Mouse (Mus musculus) hindbrain, embryonic 13.5 days (tissue): ENCODE measurements around the gene Zfp36. TPM values are rescaled to one million over a fixed set of nuclear protein-coding genes. Genes with fewer than 3 reads are reported as not detected.

Source experiments
- ATAC-seq: fragments of 200-750 bp; cut with Nextera tagmentation; 2 replicates; pipeline ENCODE4 v1.8.0; 2017; ENCODE audit warnings: moderate TSS enrichment; ENCODE audit not compliant: low FRiP score
- H3K27ac ChIP-seq: fragments of 300-500 bp; sonication (generic); 2 replicates; pipeline ENCODE4 v1.5.1; 2015; ENCODE audit warnings: inconsistent platforms, mild to moderate bottlenecking, moderate library complexity
- H3K27me3 ChIP-seq: fragments of 300-500 bp; sonication (generic); 2 replicates; pipeline ENCODE4 v1.6.1; 2015; ENCODE audit warnings: mild to moderate bottlenecking, inconsistent platforms
- H3K36me3 ChIP-seq: fragments of 300-500 bp; sonication (generic); 2 replicates; pipeline ENCODE4 v1.6.1; 2015; ENCODE audit warnings: mild to moderate bottlenecking, inconsistent platforms
- H3K4me1 ChIP-seq: fragments of 300-500 bp; sonication (generic); replicated peaks from 2 replicates; pipeline ENCODE4 v1.6.1; 2015; ENCODE audit warnings: inconsistent platforms
- H3K4me2 ChIP-seq: fragments of 300-500 bp; sonication (generic); 2 replicates; pipeline ENCODE4 v1.6.1; 2015; ENCODE audit warnings: inconsistent platforms, mild to moderate bottlenecking, moderate library complexity
- H3K4me3 ChIP-seq: fragments of 300-500 bp; sonication (generic); 2 replicates; pipeline ENCODE4 v1.5.1; 2015; ENCODE audit warnings: mild to moderate bottlenecking, inconsistent platforms
- H3K9ac ChIP-seq: fragments of 300-500 bp; sonication (generic); 2 replicates; pipeline ENCODE4 v1.6.1; 2015; ENCODE audit warnings: mild to moderate bottlenecking, inconsistent platforms
- H3K9me3 ChIP-seq: fragments of 300-500 bp; sonication (generic); 2 replicates; pipeline ENCODE4 v1.6.1; 2016; ENCODE audit warnings: inconsistent platforms
- WGBS: fragments of 180-500 bp; shearing (Covaris S2); methylation state at CpG from one replicate; pipeline ENCODE4 v1.1.7; 2015; 5-methylcytosine and 5-hydroxymethylcytosine counted together
- polyA plus RNA-seq: library from polyadenylated mRNA; unstranded; fragments of >200 nt; fragmentation: Nextera tagmentation; extraction: Ambion mirVana; gene quantifications from 2 replicates; pipeline ENCODE4 v1.2.1, GENCODE M21; 2015

Zfp36 gene
- polyA plus RNA-seq, 1 experiment from 2014 or later = 4.6 TPM

DNA sequence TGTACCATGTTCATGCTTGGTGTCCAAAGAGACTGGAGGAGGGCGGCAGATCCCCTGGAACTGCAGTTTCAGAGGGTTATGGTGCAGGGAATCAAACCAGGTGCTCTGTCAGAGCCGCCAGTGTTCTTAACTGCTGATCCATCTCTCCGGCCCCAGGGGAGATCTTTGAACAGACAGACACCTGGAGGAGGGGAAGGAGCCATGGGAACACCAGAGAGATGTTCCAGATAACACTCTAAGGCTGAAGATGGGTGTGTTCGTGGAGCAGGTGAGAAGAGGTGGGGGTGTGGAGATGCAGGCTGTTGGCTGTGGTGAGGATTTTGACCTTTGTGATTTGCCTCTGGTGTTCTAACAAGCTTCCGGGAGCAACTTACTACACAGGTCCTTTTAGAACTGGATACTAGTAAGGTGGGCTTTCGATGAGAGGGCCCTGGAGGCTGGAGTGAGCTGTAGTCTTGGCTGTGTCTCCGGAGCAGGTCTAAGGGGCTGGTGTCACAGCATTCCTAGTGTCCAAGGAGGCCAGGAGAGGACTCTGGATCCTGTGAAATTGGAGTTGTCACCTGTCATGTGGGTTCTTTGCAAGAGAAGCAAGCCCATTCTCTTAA is 6.1 kb downstream of the Zfp36 start:
- H3K4me1 ChIP-seq = peaks cover 68% of the 10 kb centered on the region
- peaks cover 9% of the 10 kb centered on the region; the same call in 1 of the 2 replicates for H3K27me3 ChIP-seq
- H3K9me3 ChIP-seq = no peaks in the 10 kb centered on the region
- no peak for ATAC-seq
- H3K4me3 ChIP-seq = no peak overlapping the region
- no peak overlapping the region for H3K4me2 ChIP-seq
- H3K36me3 ChIP-seq = peaks cover 8% of the 10 kb centered on the region; the same call in 1 of the 2 replicates
- H3K9ac ChIP-seq = no peak overlapping the region
- 82% methylated on average over 7 of the region's 7 CpGs for WGBS
- 0 out of 2 replicates have a peak overlapping the region, but pooled peaks have one; percentile 23 for H3K27ac ChIP-seq

DNA sequence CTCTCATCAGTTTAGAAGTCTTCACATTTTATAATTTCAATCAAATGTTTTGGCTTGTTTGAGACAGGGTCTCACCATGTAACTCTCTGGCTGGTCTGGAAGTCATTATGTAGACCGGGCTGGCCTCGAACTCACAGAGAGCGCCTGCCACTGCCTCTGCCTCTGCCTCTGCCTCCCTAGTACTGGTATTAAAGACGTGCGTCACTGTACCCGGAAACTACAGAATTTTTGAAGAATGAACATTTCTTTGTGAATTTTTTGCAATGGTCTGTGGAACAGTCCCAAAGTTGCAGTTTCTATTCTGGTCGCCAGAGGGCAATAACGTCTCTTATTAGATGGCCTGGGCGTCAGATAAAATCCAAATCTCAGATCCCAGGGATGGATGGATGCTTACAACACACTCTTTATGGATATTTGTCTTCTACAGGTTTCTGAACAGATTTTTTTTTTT is 6.9 kb downstream of the Zfp36 start:
- Histone ChIP-seq H3K36me3 (peaks cover 15% of the 10 kb centered on the region), H3K9ac (no peak overlapping the region), H3K4me1 (peaks cover 66% of the 10 kb centered on the region), H3K4me2 (peak overlapping the region; percentile 94), H3K9me3 (no peaks in the 10 kb centered on the region), H3K4me3 (peak overlapping the region; percentile 77), H3K27me3 (peaks cover 8% of the 10 kb centered on the region; the same call in 1 of the 2 replicates), H3K27ac (peak overlapping the region; percentile 91)
- ATAC-seq = peak; percentile 3
- WGBS = 0% methylated on average over 9 of the region's 9 CpGs

DNA sequence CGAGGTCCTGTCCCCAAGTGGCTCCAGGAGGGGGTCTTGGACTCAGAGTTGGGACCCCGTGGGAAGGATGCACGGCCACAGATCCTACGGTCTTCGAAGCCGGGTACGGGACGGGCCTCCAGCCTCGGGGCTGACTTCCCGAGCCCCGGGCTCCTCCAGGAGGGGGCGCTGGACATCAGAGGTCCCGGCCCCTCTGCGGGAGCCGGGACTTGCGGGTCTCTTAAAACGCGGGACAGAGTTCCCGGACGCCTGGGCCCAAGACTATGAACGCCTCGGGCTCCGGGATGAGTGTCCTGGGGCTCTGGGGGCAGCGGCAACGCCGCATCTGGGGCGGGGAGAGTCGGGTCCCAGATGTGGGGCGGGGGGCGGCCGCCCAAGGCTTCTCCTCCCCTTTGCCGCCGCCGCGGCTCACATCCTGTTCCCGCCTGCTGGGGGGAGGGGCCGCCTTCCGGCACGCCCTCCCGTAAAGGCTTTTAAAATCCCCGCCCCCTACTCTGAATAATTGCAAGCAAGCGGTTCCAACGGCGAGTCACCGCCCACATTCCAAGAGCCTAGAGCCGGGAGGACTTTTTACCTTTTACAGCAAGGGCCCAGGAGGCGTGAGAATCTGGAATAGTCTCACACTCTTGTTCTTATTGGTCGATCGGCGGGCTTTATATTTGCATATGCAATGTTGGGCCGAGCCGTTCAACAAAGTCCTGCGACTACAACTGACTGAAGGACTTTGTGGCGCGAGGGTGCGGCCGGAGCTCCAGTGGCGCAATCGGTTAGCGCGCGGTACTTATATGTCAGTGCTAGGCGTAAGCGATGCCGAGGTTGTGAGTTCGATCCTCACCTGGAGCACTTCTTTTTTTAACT is 7.6 kb downstream of the Zfp36 start, which contains the start of gene Plekhg2:
Gene Plekhg2, minus strand, starts transcription at position 349 of the 858 bp plus-strand sequence.
- H3K9ac ChIP-seq = peak within 1 kb of the TSS; percentile 89
- 0 out of 2 replicates have a peak, but pooled peaks cover 1% of the 10 kb centered on the region for H3K27me3 ChIP-seq
- ATAC-seq = peak; percentile 88
- WGBS = under 1% methylated on average over 63 of the region's 66 CpGs
- H3K4me1 ChIP-seq = peaks cover 62% of the 10 kb centered on the region
- peak within 1 kb of the TSS; percentile 94 for H3K4me2 ChIP-seq
- H3K27ac ChIP-seq = peak within 1 kb of the TSS; percentile 91
- no peaks in the 10 kb centered on the region for H3K9me3 ChIP-seq
- H3K4me3 ChIP-seq = peak within 1 kb of the TSS; percentile 77
- peaks cover 22% of the 10 kb centered on the region for H3K36me3 ChIP-seq

DNA sequence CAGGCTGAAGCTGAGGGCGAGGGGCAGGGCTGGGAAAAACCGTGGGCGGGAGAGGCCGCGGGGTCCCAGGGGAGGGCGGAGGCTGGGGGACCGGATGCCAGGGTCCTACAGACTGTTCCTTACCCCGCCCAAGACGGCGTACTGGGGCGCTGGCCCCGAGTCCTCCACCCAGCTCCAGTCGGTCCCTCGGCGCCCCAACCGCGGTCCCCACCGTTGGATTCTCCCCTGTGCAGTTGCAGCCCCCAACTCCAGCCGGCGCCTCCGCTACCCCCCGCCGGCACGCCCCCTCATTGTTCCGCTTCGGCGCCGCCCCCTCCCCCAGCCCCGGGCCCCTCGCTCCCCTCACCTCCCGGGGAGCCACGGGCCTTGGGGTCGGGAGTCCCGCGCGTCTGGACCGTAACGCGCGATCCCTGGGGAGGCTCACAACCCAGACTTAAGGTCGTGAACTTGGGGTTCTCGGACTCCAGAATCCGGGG is 8.5 kb downstream of the Zfp36 start:
- Histone ChIP-seq H3K27ac (peak overlapping the region; percentile 91), H3K4me1 (peaks cover 56% of the 10 kb centered on the region), H3K9ac (peak overlapping the region; percentile 89), H3K9me3 (no peaks in the 10 kb centered on the region), H3K36me3 (peaks cover 30% of the 10 kb centered on the region), H3K4me3 (peak overlapping the region; percentile 77), H3K4me2 (peak overlapping the region; percentile 94), H3K27me3 (no peaks in the 10 kb centered on the region)
- 0% methylated on average over 43 of the region's 43 CpGs for WGBS
- peak; percentile 3; the same call in 1 of the 2 replicates for ATAC-seq

DNA sequence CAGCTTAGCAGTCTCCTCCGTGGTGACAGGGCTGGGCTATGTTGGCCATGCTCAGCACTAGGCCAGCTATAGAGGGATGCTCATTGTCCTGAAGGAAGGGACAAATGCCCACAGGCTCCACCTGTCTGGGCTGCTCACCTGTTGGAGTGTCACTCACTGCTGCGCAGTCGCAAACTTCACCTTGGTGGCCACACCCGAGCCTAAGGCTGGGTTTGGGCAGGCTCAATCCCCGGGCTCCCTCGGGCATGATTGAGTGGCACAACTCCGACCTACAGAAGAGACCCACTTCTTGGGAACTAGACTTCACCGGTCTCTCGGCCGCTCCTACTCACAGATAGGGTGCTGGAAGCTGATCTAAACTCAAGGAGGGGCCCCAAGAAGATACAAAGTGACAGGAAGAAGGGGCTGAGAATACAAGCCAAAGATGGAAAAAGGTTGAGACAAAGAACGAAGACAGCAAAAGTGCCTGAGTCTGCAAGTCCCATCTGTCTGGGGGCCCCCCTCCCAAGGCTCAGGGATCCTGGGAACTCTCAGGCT is 9.0 kb downstream of the Zfp36 start:
- Histone ChIP-seq H3K4me3 (peak overlapping the region; percentile 77), H3K4me1 (peaks cover 50% of the 10 kb centered on the region), H3K4me2 (peak overlapping the region; percentile 94), H3K9me3 (no peaks in the 10 kb centered on the region), H3K36me3 (peaks cover 33% of the 10 kb centered on the region), H3K27ac (peak overlapping the region; percentile 91), H3K9ac (peak overlapping the region; percentile 89), H3K27me3 (no peaks in the 10 kb centered on the region)
- 11% methylated on average over 11 of the region's 11 CpGs for WGBS
- no peak for ATAC-seq

DNA sequence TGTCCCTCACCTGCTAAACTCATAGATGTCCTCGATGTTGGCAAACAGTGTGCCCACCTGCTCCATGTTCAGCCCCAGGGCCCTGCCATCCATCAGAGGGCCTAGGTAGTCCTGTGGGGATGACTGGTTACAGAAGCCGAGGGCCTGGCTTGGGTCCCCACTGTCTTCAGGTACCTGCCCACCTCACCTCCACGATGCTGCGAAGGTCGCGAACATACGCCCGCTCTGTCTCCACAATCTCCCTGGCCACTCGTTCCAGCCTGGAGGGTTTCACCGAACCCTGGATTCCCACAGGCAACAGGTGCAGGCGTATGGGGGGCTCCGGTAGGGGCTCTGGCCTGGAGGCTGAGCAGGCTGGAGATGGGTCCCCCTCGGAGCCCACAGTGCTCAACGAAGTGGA is 10.0 kb downstream of the Zfp36 start:
- peaks cover 37% of the 10 kb centered on the region for H3K36me3 ChIP-seq
- H3K27ac ChIP-seq = no peak overlapping the region
- H3K4me2 ChIP-seq = peak overlapping the region; percentile 94
- peak overlapping the region; percentile 89 for H3K9ac ChIP-seq
- no peaks in the 10 kb centered on the region for H3K27me3 ChIP-seq
- H3K9me3 ChIP-seq = no peaks in the 10 kb centered on the region
- peaks cover 41% of the 10 kb centered on the region for H3K4me1 ChIP-seq
- WGBS = 91% methylated on average over 14 of the region's 14 CpGs
- H3K4me3 ChIP-seq = peak overlapping the region; percentile 77
- ATAC-seq = no peak

DNA sequence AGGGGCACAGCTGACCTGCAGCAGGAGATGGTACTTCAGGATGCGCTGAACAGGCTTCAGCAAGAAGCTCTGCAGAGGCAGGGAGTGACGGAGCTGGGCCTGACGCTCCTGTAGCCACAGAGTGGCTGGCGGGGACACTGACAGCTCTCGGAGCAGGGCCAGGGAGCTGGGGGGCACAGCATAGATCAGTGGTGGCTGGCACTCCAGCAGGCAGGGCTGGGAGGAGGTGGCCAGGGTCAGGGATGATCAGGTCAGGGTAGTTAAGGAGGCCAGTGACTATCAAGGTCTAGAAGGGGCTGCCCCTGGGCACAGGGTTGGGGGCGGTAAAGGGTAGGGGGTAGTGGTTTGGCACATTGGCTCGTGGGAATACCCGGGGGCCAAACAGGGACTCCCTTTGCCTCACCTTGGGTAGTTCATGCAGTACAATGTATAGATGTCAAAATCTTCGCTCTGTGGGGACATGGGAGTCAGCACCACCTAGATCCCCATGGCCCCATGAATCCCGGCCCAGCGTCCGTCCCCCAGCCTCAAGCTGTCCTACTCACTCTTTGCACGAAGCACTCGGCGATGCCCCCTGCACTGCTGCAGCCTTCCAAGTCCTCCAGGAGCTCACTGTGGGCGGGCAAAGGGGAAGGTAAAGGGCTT is 11.7 kb downstream of the Zfp36 start:
- H3K9ac ChIP-seq = no peak overlapping the region

DNA sequence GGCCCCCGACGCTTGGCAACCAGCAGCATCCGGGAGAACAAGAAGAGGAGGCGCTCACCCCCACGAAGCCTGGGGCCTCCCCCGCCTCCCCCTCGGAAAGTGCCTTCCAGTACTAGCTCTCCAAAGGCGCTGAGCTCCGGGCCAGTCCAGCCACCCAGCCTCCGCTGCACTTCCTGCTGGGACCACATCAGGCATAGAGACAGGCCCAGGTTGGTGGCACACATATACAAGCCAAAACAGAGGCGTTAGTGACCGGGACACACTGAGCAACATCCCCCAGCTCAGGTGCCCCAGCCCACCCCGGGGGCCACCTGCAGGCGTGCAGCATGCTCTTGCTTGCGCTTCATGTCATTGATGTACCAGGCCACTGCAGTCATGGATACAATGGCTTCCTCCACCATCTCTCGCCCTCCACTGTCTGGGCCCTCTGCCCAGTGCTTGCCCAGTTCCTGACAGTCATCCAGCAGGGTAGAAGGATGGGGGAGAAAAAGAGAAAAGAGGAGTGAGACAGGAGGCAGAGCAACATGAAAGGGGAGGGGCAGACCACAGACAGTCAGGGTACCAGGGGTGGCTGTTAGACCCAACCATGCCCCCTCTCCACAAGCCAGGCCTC is 12.3 kb downstream of the Zfp36 start:
- H3K4me1 ChIP-seq = peaks cover 33% of the 10 kb centered on the region
- 91% methylated on average over 16 of the region's 16 CpGs for WGBS
- H3K9me3 ChIP-seq = no peaks in the 10 kb centered on the region
- H3K36me3 ChIP-seq = peaks cover 58% of the 10 kb centered on the region
- no peak overlapping the region for H3K4me3 ChIP-seq
- no peak overlapping the region for H3K27ac ChIP-seq
- H3K9ac ChIP-seq = no peak overlapping the region
- H3K27me3 ChIP-seq = no peaks in the 10 kb centered on the region
- no peak for ATAC-seq
- no peak overlapping the region for H3K4me2 ChIP-seq

More for the DNA sequence above, 11.7 kb downstream of the Zfp36 start:
- no peak overlapping the region for H3K27ac ChIP-seq
- H3K27me3 ChIP-seq = no peaks in the 10 kb centered on the region
- no peak overlapping the region for H3K4me2 ChIP-seq
- 93% methylated on average over 16 of the region's 16 CpGs for WGBS
- no peak for ATAC-seq
- peaks cover 33% of the 10 kb centered on the region for H3K4me1 ChIP-seq
- H3K9me3 ChIP-seq = no peaks in the 10 kb centered on the region
- H3K4me3 ChIP-seq = no peak overlapping the region
- H3K36me3 ChIP-seq = peaks cover 54% of the 10 kb centered on the region

DNA sequence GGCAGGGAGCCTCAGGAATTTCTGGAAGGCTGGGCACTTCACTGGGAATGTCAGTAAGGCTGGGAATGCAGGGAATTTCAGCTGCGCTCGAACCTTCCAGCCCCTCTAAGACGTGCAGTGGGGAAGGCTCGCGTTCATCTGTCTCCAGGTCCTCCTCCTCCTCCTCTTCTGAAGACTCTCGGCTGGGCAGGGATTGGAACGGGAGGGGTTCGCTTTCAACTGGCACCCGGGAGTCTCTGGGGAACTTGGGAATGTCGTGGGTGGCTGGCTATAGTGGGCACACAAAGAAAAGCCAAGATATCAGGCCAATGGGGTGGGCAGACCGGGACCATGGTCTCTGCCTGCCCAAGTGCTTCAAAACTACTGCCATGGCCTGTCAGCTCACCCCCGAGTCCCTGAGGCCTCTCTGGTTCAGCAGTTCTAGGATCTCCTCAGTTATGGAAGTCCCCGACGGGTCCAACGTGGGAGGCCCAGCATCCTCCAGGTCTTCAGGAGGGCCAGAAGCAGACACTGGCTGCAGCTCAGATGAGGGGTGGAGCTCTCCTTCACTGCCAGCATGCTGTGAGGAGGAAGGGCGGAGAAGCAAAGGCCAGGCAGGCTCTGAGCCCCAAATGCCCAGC is 17.5 kb downstream of the Zfp36 start:
- Histone ChIP-seq H3K4me2 (no peak overlapping the region), H3K9me3 (no peaks in the 10 kb centered on the region), H3K9ac (no peak overlapping the region), H3K4me3 (no peak overlapping the region), H3K4me1 (peaks cover 10% of the 10 kb centered on the region), H3K27me3 (no peaks in the 10 kb centered on the region), H3K27ac (no peak overlapping the region), H3K36me3 (peaks cover 77% of the 10 kb centered on the region)
- 90% methylated on average over 16 of the region's 16 CpGs for WGBS
- ATAC-seq = no peak

DNA sequence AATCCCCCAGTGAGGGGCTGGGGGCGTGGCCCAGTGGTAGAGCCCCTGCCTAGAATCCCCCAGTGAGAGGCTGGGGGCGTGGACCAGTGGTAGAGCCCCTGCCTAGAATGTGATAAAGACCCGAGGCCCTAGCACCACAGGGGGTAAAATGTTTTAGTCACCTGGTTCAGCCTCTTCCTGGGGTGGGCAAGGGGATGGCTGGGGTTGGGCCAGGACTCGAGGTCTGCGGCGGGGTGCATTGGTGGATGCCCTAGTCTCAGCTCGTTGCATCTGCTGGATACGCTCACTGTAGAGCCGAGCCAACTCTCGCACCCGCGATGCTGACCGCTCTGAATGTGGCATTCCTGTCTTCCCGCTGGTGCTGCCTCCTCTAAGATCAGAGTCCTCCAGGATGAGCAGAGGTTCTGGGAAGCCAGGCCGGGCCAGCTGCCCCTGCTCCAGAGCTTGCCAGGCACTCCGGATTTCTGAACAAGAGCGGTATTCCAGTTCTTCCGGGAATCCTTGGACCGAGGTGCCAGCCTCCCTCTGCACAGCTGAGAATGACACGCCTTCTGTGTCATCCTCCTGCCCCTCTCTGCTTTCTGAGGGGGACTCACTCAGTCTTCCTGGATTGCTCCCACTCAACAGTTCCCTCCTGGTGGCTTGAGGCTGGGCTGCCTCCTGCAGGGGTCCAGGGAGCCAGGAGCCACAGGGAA is 18.3 kb downstream of the Zfp36 start:
- WGBS = 93% methylated on average over 20 of the region's 20 CpGs
- H3K9me3 ChIP-seq = no peaks in the 10 kb centered on the region
- H3K9ac ChIP-seq = no peak overlapping the region
- no peak overlapping the region for H3K27ac ChIP-seq
- no peak for ATAC-seq
- H3K4me1 ChIP-seq = peaks cover 16% of the 10 kb centered on the region
- no peaks in the 10 kb centered on the region for H3K27me3 ChIP-seq
- no peak overlapping the region for H3K4me2 ChIP-seq
- peaks cover 71% of the 10 kb centered on the region for H3K36me3 ChIP-seq
- no peak overlapping the region for H3K4me3 ChIP-seq

DNA sequence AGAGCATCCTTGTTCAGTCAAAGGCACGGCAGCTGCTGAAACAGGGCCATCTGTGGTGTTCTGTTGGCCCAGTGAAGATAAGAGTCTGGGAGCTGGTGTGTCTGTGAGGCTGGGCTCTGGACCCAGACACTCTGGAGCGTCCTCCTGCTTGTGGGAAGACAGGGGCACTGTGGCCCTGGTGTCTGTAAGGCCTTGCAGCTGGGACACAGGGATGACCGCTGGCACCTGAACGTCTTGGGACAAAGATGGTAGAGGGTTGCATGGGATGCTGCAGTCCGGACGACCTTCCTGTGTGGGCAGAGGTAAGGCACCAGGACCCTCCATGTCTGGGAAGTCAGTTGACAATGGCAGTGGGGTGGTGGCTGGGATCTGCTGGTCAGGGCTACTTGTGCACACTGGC is 19.8 kb downstream of the Zfp36 start:
- peaks cover 64% of the 10 kb centered on the region for H3K36me3 ChIP-seq
- no peaks in the 10 kb centered on the region for H3K27me3 ChIP-seq
- no peaks in the 10 kb centered on the region for H3K9me3 ChIP-seq
- no peak overlapping the region for H3K4me3 ChIP-seq
- no peak overlapping the region for H3K4me2 ChIP-seq
- H3K27ac ChIP-seq = no peak overlapping the region
- ATAC-seq = no peak
- H3K9ac ChIP-seq = no peak overlapping the region
- peaks cover 16% of the 10 kb centered on the region for H3K4me1 ChIP-seq
- 97% methylated on average over 6 of the region's 6 CpGs for WGBS
